Mouse (Mus musculus): ENCODE measurements at regions not wholly inside any gene's neighbourhood (a gene's known extent, or its start where the extent isn't known, plus 50 kb on each side); places are given as distances from the start of the nearest gene placed in this dataset.

DNA sequence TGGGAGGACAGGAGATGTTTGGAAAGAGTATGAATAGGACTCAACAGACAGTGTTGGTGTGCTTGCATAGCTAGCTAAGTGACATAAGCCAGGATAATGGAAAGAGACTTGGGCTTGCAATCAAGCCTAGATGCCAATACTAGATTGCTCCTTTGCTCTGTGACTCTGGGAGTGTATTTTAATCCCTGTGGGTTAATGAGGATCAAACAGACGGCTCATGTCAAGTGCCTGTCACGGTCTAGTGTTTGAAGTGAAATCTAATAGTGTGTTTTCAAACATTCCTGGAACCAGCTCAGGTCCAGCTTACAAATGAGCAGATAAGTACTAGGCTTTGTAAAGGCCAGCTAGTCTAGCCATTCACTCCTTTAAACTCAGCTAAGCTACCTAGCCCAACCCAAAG, 64.1 kb upstream of the Ranbp3l start:
- DNase-seq: no peak

GRCm38 (mm10) chr15:8897487-8898158, 70.1 kb upstream of the Ranbp3l start:
- no peak for DNase-seq

- DNase-seq: no peak
These were observed 70.9 kb upstream of the Ranbp3l start for GRCm38 (mm10) chr15:8896856-8897255.

GRCm38 (mm10) chr15:8896391-8896790, 71.4 kb upstream of the Ranbp3l start:
- DNase-seq: no peak

DNA sequence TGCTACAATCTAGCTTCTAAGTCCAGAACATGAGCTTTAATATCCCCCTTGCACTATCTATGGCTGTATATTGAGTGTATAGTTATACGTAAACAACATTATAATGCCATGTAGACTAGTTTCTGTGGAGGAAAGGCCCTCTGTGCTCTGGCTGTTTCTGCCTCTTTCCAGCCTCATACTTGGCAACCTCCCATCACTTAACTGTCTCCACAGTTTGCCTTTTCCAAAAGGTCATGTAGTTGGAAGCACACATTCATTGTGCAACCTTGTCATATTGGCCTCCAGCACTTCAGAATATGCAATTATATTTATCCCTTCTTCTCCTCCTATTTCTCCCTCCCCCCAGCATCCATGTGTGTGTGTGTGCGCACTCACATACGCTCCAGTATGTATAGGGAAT, 82.2 kb upstream of the Ranbp3l start:
- DNase-seq: no peak

- DNase-seq: peak; percentile 54
These were observed 82.9 kb upstream of the Ranbp3l start for GRCm38 (mm10) chr15:8884608-8885467.

DNA sequence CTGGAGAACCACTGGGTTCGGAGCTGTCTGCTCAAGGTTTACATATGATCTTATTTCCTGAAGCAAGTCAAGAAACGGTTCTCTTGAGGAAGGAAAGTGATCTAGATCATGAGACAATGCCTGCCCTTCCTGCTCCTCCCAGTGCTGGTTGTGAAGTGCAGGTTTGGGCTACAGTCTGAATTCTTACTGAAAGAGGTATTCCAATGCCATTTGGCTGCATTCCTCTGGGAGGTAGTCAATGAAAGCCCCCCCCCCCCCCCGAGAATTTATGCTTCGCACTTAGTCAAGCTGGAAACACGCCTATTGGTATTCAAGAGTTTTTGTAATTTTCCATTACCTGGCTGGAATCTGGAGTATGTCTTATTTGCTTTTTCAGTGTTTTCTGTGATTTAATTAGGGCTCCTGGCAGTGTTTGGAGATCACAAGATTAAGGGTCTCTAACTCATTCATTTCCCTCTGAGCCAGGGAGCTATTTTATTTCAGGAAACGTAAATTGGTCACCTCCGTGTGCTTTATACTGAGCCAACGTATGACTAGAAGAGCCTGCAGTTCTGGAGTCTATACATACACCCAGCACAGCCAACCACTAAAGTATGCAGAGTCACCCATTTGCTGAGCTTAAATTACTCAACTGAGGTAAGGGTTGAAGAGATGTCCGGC, 84.7 kb upstream of the Ranbp3l start:
- DNase-seq: no peak

GRCm38 (mm10) chr15:8874884-8875493, 92.8 kb upstream of the Ranbp3l start:
- no peak for DNase-seq

DNA sequence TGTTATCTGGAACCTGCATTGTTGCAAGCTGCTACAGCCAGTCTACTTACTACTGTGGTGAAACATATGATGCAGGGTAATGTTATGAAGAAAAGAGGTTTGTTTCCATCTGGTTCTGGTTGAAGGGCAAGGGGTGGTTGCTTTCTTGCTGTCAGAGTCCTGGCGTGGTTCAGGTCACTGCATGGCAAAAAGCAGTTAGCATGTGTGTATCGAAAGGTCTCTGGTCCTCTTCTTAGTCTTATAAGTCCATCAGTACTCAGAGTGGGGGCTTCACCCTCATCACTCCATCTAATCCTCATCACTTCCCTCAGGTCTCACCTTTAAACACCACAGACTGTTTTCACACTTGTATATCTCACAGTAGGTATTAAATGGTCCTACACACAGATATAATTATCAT, 99.7 kb upstream of the Ranbp3l start:
- DNase-seq: no peak

- no peak for DNase-seq
These were observed 100.4 kb upstream of the Ranbp3l start for GRCm38 (mm10) chr15:8867160-8867891.

GRCm38 (mm10) chr15:8865089-8865933, 102.4 kb upstream of the Ranbp3l start:
- DNase-seq: peak; percentile 5

DNA sequence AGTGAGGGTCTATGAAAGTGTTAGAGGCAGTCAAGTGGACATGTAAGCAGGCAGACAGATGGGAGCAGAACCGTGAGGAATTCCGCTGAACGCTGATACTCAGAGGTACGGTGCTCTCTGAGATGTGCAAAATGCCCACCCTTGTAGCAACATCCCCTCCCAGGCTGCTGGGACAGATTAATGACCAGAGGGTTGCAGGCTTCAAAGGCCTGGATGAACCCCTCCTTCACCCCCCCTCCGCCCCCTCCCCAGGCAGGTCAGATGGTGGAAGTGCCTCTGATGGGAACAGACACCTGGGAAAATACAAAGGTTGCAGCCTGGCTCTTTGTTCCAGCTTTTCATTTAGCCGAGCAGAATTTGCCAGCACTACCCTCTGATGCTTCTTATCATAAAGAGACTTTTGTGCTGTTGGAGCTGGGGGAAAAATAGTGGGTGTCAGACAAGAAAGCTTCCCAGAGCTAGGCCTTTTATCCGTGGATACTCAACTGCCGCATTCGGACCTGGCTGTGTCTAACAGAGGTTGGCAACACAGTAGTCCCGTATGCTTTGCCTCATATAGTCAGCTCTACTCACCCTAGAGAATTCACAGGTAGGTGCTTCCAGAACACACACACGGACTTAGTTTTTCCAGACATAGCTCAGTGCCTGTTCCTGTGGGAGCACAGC, 111.2 kb upstream of the Ranbp3l start:
- peak; percentile 31 for DNase-seq

GRCm38 (mm10) chr15:8855511-8855910, 112.2 kb upstream of the Ranbp3l start:
- no peak for DNase-seq

GRCm38 (mm10) chr15:8854336-8854735, 113.4 kb upstream of the Ranbp3l start:
- DNase-seq: peak; percentile 20

- DNase-seq: no peak
These were observed 116.8 kb upstream of the Ranbp3l start for GRCm38 (mm10) chr15:8850996-8851395.

GRCm38 (mm10) chr15:8849413-8849812, 118.3 kb upstream of the Ranbp3l start:
- no peak for DNase-seq

- no peak for DNase-seq
These were observed 125.6 kb upstream of the Ranbp3l start for GRCm38 (mm10) chr15:8842129-8842528.

- no peak for DNase-seq
These were observed 128.3 kb upstream of the Ranbp3l start for GRCm38 (mm10) chr15:8839462-8839861.

GRCm38 (mm10) chr15:8834151-8834550, 123.6 kb upstream of the Slc1a3 start:
- no peak for DNase-seq

DNA sequence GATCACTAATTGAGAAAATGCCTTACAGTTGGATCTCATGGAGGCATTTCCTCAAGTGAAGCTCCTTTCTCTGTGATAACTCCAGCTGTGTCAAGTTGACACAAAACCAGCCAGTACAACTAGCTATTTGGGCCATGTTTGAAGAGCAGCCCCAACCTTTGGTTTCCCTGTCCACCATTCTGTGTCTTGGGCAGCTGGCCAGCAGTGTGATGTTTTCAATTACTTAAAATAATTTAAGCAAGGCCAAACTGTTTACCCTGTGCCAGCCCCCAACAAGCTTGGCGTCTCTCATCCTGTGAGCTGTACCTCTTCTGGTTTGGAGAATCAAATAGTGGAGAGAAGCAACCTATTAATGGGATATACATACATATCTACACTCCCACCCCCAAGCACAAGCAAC, 122.4 kb upstream of the Slc1a3 start:
- DNase-seq: no peak

Data from embryo, embryonic 11 days (tissue).